Mouse (Mus musculus) spleen, adult 18-20 months (tissue): ENCODE measurements around the gene Ap5s1.
A peak's percentile ranks its signal among the peaks of the same experiment; 100 is the strongest.

Source experiments
- DNase-seq, 2 experiments: peaks; one replicate each; pipeline ENCODE4 v3.0.0; 2022; ENCODE audit warnings: mixed read lengths in 2 of 2

The Ap5s1 gene

GRCm38 (mm10) chr2:131206778-131207177 is at the start of gene Ap5s1:
Ap5s1 (plus strand) TSS chr2:131207078.
- no peak for DNase-seq

GRCm38 (mm10) chr2:131159491-131159910 is 47.4 kb upstream of the Ap5s1 start:
- no peak for DNase-seq

- peak; percentile 92 to 94 for DNase-seq
Measured at GRCm38 (mm10) chr2:131159938-131160581, 46.8 kb upstream of the Ap5s1 start, which contains the start of gene 1700037H04Rik. 1700037H04Rik (minus strand) TSS chr2:131160081.

GRCm38 (mm10) chr2:131160671-131161111 is 46.2 kb upstream of the Ap5s1 start:
- peak in 1 of 2 experiments; percentile 29 for DNase-seq

GRCm38 (mm10) chr2:131163924-131164323 is 43.0 kb upstream of the Ap5s1 start:
- DNase-seq: no peak

- DNase-seq: no peak
Measured at GRCm38 (mm10) chr2:131166172-131166571, 40.7 kb upstream of the Ap5s1 start.

- DNase-seq: no peak
Measured at GRCm38 (mm10) chr2:131167984-131168383, 38.9 kb upstream of the Ap5s1 start.

- no peak for DNase-seq
Measured at GRCm38 (mm10) chr2:131168914-131169313, 38.0 kb upstream of the Ap5s1 start.

GRCm38 (mm10) chr2:131170936-131171335 is 35.9 kb upstream of the Ap5s1 start:
- no peak for DNase-seq

- peak; percentile 52 to 64 for DNase-seq
Measured at GRCm38 (mm10) chr2:131171401-131172104, 35.3 kb upstream of the Ap5s1 start.

- DNase-seq: no peak
Measured at GRCm38 (mm10) chr2:131172322-131172721, 34.6 kb upstream of the Ap5s1 start.

- peak in 1 of 2 experiments; percentile 48 for DNase-seq
Measured at GRCm38 (mm10) chr2:131174700-131175099, 32.2 kb upstream of the Ap5s1 start.

- no peak for DNase-seq
Measured at GRCm38 (mm10) chr2:131175286-131175944, 31.5 kb upstream of the Ap5s1 start.

GRCm38 (mm10) chr2:131175945-131176309 is 31.0 kb upstream of the Ap5s1 start:
- DNase-seq: no peak

- no peak for DNase-seq
Measured at GRCm38 (mm10) chr2:131176491-131176890, 30.4 kb upstream of the Ap5s1 start.

GRCm38 (mm10) chr2:131177932-131178331 is 28.9 kb upstream of the Ap5s1 start:
- no peak for DNase-seq

- no peak for DNase-seq
Measured at GRCm38 (mm10) chr2:131178828-131179245, 28.0 kb upstream of the Ap5s1 start.

GRCm38 (mm10) chr2:131179246-131179886 is 27.5 kb upstream of the Ap5s1 start:
- DNase-seq: peak; percentile 36 to 50

- peak; percentile 62 to 82 for DNase-seq
Measured at GRCm38 (mm10) chr2:131179990-131180587, 26.8 kb upstream of the Ap5s1 start, which contains the start of gene Cenpb. Cenpb (minus strand) TSS chr2:131180067.

- DNase-seq: no peak
Measured at GRCm38 (mm10) chr2:131186343-131186742, 20.5 kb upstream of the Ap5s1 start.

GRCm38 (mm10) chr2:131186771-131187601 is 19.9 kb upstream of the Ap5s1 start, which contains the start of the genes Cdc25b and Spef1:
Cdc25b (plus strand) TSS chr2:131186949.
Spef1 (minus strand) TSS chr2:131187282.
- peak; percentile 81 to 87 for DNase-seq

- DNase-seq: no peak
Measured at GRCm38 (mm10) chr2:131187602-131187922, 19.3 kb upstream of the Ap5s1 start.
